Comparison of ENCODE assay signal across 8 mouse cellular contexts in the genomic region with DNA sequence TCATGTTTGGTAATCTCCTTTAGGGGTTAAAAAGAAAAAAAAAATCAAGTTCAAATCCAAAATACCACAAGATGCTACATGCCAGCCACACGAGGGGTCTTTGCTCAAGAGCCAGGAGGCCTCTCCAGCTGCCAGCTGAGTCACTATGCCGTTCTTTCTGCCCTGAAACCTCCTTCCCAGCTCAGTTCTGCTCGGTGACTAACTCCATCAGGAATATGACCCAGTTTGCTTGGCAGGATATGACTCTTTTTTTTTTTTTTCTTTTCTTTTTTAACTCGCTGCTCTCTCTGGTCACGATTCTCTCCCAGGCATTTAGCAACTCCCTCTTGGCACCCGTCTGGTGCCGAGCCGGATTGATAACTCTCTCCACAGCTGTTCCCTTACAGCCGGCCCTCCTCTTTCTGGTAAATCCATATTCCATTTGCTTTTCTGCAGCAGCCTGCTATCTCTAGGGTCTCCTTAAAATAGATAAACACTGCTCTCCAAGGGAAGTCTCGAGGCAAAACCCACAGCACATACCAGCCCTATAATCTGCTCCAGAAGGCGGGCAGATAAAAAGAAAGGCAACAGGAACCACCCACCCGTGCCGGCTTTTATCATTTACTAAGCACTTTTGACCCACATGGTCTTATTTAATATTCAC. TPM values are rescaled to one million over a fixed set of nuclear protein-coding genes. Genes with fewer than 3 reads are reported as not detected.
DNase-seq lines count a peak whose midpoint lies in the region; ATAC-seq and TF ChIP-seq lines count a peak whose summit lies in the region.

No protein-coding gene starts in this region.

- no peaks in the 10 kb centered on the region for H3K27me3 ChIP-seq in forebrain, embryonic 14.5 days (replicated peaks; ENCODE audit: control insufficient read depth, insufficient read depth, low read length)
- no peaks in the 10 kb centered on the region for H3K27me3 ChIP-seq in heart, postnatal 0 days (ENCODE audit: control insufficient read depth, insufficient read depth, low read length)

- no peak overlapping the region for H3K4me3 ChIP-seq in forebrain, embryonic 14.5 days (ENCODE audit: low read depth, low read length)
- no peak overlapping the region for H3K4me3 ChIP-seq in heart, postnatal 0 days (ENCODE audit: low read depth, low read length)

- H3K27ac ChIP-seq in forebrain, embryonic 14.5 days (ENCODE audit: low read depth, low read length) = peak overlapping the region; percentile 46; the same call in 1 of the 2 replicates
- H3K27ac ChIP-seq in heart, postnatal 0 days (ENCODE audit: low read depth) = peak overlapping the region; percentile 77

- ATAC-seq in forebrain, embryonic 14.5 days = peak; percentile 67; the same call in 1 of the 2 replicates
- peak; percentile 70 for ATAC-seq in heart, postnatal 0 days (ENCODE audit: insufficient read depth, low read depth)

- TF ChIP-seq EP300 in heart, postnatal 0 days (IDR thresholded peaks at IDR 0.05; ENCODE audit: low read depth) = no peak

- H3K9me3 ChIP-seq in forebrain, embryonic 14.5 days (replicated peaks; ENCODE audit: control insufficient read depth, low read length) = no peaks in the 10 kb centered on the region
- no peaks in the 10 kb centered on the region for H3K9me3 ChIP-seq in heart, postnatal 0 days (replicated peaks; ENCODE audit: control insufficient read depth, low read length)

- H3K36me3 ChIP-seq in forebrain, embryonic 14.5 days (ENCODE audit: control insufficient read depth, insufficient read depth, low read length) = no peaks in the 10 kb centered on the region
- H3K36me3 ChIP-seq in heart, postnatal 0 days (replicated peaks; ENCODE audit: control insufficient read depth, insufficient read depth, low read length) = no peaks in the 10 kb centered on the region

- TF ChIP-seq CTCF in heart, postnatal 0 days (IDR thresholded peaks at IDR 0.05; ENCODE audit: low read depth) = no peak

- no peak overlapping the region for H3K4me2 ChIP-seq in forebrain, embryonic 14.5 days (ENCODE audit: low read length)
- H3K4me2 ChIP-seq in heart, postnatal 0 days (ENCODE audit: low read depth, low read length) = peak overlapping the region; percentile 29

- H3K4me1 ChIP-seq in forebrain, embryonic 14.5 days (ENCODE audit: control insufficient read depth, insufficient read depth, low read length) = peaks cover 7% of the 10 kb centered on the region; the same call in 1 of the 2 replicates
- peaks cover 5% of the 10 kb centered on the region; the same call in 1 of the 2 replicates for H3K4me1 ChIP-seq in heart, postnatal 0 days (ENCODE audit: control insufficient read depth, insufficient read depth)

- no peak overlapping the region for H3K9ac ChIP-seq in forebrain, embryonic 14.5 days (ENCODE audit: low read length)
- no peak overlapping the region for H3K9ac ChIP-seq in heart, postnatal 0 days (replicated peaks; ENCODE audit: low read depth, low read length)

- DNase-seq in cerebellum, adult 18-20 months = peak; percentile 10 to 26
- DNase-seq in cerebellum, adult 11 months = no peak
- DNase-seq in adrenal gland, postnatal 10 days = peak; percentile 78
- peak; percentile 61 for DNase-seq in forebrain, embryonic 14.5 days (ENCODE audit: low spot score)
- DNase-seq in heart, postnatal 0 days (ENCODE audit: low spot score) = peak; percentile 68
- DNase-seq in layer of hippocampus, adult 9-11 months = peak; percentile 89
- peak; percentile 40 to 58 for DNase-seq in lung, adult 18-20 months
- DNase-seq in retina, postnatal 1 day = peak; percentile 60

- WGBS in forebrain, embryonic 14.5 days = 45% methylated on average over 13 of the region's 13 CpGs
- WGBS in heart, postnatal 0 days = 4% methylated on average over 13 of the region's 13 CpGs

RNA-seq across cellular contexts. Expression of a gene that starts 29.1 kb away (rescaled TPM):
- total RNA-seq in adrenal gland, postnatal 10 days (2021) = 1 to 10 TPM; 3.6 to 4.7 TPM
- polyA plus RNA-seq in forebrain, embryonic 14.5 days (2014; fragmentation: Nextera tagmentation; extraction: Ambion mirVana) = 8.4 TPM in 1 of 2 replicates, not detected in the other
- not detected in 2 replicates for total RNA-seq in heart, postnatal 0 days (2014; rRNA removed; ENCODE audit: low replicate concordance)
- polyA plus RNA-seq in heart, postnatal 0 days (2015; fragmentation: Nextera tagmentation; extraction: Ambion mirVana) = 1.00 and 2.7 TPM in 2 replicates

RNA-seq across cellular contexts. Expression of a gene that starts 36.7 kb away (rescaled TPM):
- total RNA-seq in adrenal gland, postnatal 10 days (2021) = 10 to 100 TPM in 1 of 2 experiments, 1 to 10 TPM in 1; 5.5 to 12.2 TPM
- polyA plus RNA-seq in forebrain, embryonic 14.5 days (2014; fragmentation: Nextera tagmentation; extraction: Ambion mirVana) = 30.6 and 34.0 TPM in 2 replicates
- total RNA-seq in heart, postnatal 0 days (2014; rRNA removed; ENCODE audit: low replicate concordance) = 5.4 and 21.1 TPM in 2 replicates
- 8.0 and 8.4 TPM in 2 replicates for polyA plus RNA-seq in heart, postnatal 0 days (2015; fragmentation: Nextera tagmentation; extraction: Ambion mirVana)
